In genomic region chr3:30173812-30174211, GRCm38 (mm10) we compare ENCODE assay signal across 21 mouse cellular contexts.
DNase-seq lines count a peak whose midpoint lies in the region; ATAC-seq and TF ChIP-seq lines count a peak whose summit lies in the region.
"Had no signal": no experiment of that assay in that cellular context is flagged by ENCODE, and none has a peak within 500 bp of the region (broad histone marks: within the 10 kb centered on the region; RNA-seq: fewer than 3 reads in every experiment).

No protein-coding gene starts in this region.

- H3K4me1 ChIP-seq in heart, adult 2 months (ENCODE audit: control insufficient read depth, insufficient read depth, low read length) = no peaks in the 10 kb centered on the region
- peaks cover 10% of the 10 kb centered on the region; the same call in 1 of the 2 replicates for H3K4me1 ChIP-seq in small intestine, adult 2 months (ENCODE audit: control insufficient read depth, insufficient read depth, insufficient read length, low read length)
- no peaks in the 10 kb centered on the region for H3K4me1 ChIP-seq in stomach, embryonic 16.5 days (ENCODE audit: control insufficient read depth, insufficient read depth, low read length)
- H3K4me1 ChIP-seq: embryonic facial prominence, embryonic 12.5 days; embryonic facial prominence, embryonic 15.5 days; hindbrain, embryonic 13.5 days had no signal

- intact Hi-C loops in heart, adult 2 months (cut with DNase I) = no loop called here
- intact Hi-C loops in gastrocnemius, adult 2 months (cut with DNase I) = no loop called here

- 74% methylated on average over 3 of the region's 3 CpGs for WGBS in heart, adult 2 months
- WGBS in small intestine, adult 2 months = 26% methylated on average over 3 of the region's 3 CpGs
- 50% methylated on average over 3 of the region's 3 CpGs for WGBS in stomach, embryonic 16.5 days

- TF ChIP-seq POLR2A in heart, adult 2 months (IDR thresholded peaks at IDR 0.05; ENCODE audit: insufficient read depth, low read depth, low read length) = no peak
- TF ChIP-seq POLR2A in small intestine, adult 2 months (IDR thresholded peaks at IDR 0.05; ENCODE audit: low read depth, low read length) = no peak

- no peak overlapping the region for H3K4me3 ChIP-seq in heart, adult 2 months
- no peak overlapping the region for H3K4me3 ChIP-seq in small intestine, adult 2 months (ENCODE audit: low read depth, low read length)
- H3K4me3 ChIP-seq in stomach, embryonic 16.5 days (replicated peaks; ENCODE audit: low read length) = no peak overlapping the region
- H3K4me3 ChIP-seq in gastrocnemius, adult 2 months = no peak overlapping the region
- H3K4me3 ChIP-seq: embryonic facial prominence, embryonic 12.5 days; embryonic facial prominence, embryonic 15.5 days; hindbrain, embryonic 13.5 days had no signal

- H3K27me3 ChIP-seq in heart, adult 2 months (ENCODE audit: control insufficient read depth, insufficient read depth, low read length) = no peaks in the 10 kb centered on the region
- no peaks in the 10 kb centered on the region for H3K27me3 ChIP-seq in small intestine, adult 2 months (ENCODE audit: control insufficient read depth, insufficient read depth, low read length)
- H3K27me3 ChIP-seq in stomach, embryonic 16.5 days (ENCODE audit: control insufficient read depth, insufficient read depth, low read length) = no peaks in the 10 kb centered on the region
- H3K27me3 ChIP-seq: embryonic facial prominence, embryonic 12.5 days; embryonic facial prominence, embryonic 15.5 days; hindbrain, embryonic 13.5 days had no signal

- peak; percentile 31 for DNase-seq in heart, adult 11 months
- DNase-seq in heart, adult 2 months = no peak
- DNase-seq in yolk sac, embryonic 10.5 days (ENCODE audit: low spot score) = no peak
- no peak for DNase-seq in gastrocnemius, adult 2 months
- no peak for DNase-seq in spleen, adult 12 weeks (ENCODE audit: low spot score)
- DNase-seq: adrenal gland, postnatal 10 days; cerebellum, adult 11 months; cerebellum, adult 2 months; cerebellum, adult 9-11 months; cerebellum, postnatal 25 days; forebrain, postnatal 0 days; gastrocnemius, postnatal 25 days had no signal

- peak; percentile 37; the same call in 1 of the 2 replicates for ATAC-seq in stomach, embryonic 16.5 days (ENCODE audit: insufficient read depth, low FRiP score)
- ATAC-seq: forebrain, embryonic 14.5 days; forebrain, postnatal 0 days; hindbrain, embryonic 16.5 days; Patski had no signal

- H3K9ac ChIP-seq in heart, adult 2 months (ENCODE audit: low read depth, low read length) = no peak overlapping the region
- H3K9ac ChIP-seq in stomach, embryonic 16.5 days (ENCODE audit: low read length) = no peak overlapping the region
- H3K9ac ChIP-seq: embryonic facial prominence, embryonic 12.5 days; embryonic facial prominence, embryonic 15.5 days; forebrain, postnatal 0 days; hindbrain, embryonic 13.5 days had no signal

- TF ChIP-seq CTCF in heart, adult 2 months (IDR thresholded peaks at IDR 0.05) = no peak
- no peak for TF ChIP-seq CTCF in small intestine, adult 2 months (IDR thresholded peaks at IDR 0.05; ENCODE audit: extremely low read depth, insufficient read length, insufficient replicate concordance, low read depth, low read length)
- no peak for TF ChIP-seq CTCF in gastrocnemius, adult 2 months (IDR thresholded peaks at IDR 0.05)

- H3K36me3 ChIP-seq in heart, adult 2 months (ENCODE audit: control insufficient read depth, insufficient read depth, low read length) = no peaks in the 10 kb centered on the region
- H3K36me3 ChIP-seq in small intestine, adult 2 months (ENCODE audit: control insufficient read depth, insufficient read depth, low read length) = no peaks in the 10 kb centered on the region
- H3K36me3 ChIP-seq in stomach, embryonic 16.5 days (ENCODE audit: control insufficient read depth, insufficient read depth, low read length) = no peaks in the 10 kb centered on the region
- H3K36me3 ChIP-seq: embryonic facial prominence, embryonic 12.5 days; embryonic facial prominence, embryonic 15.5 days; hindbrain, embryonic 13.5 days had no signal

- H3K9me3 ChIP-seq in stomach, embryonic 16.5 days (replicated peaks; ENCODE audit: control insufficient read depth, low read length) = 0 out of 2 replicates have a peak, but pooled peaks cover 3% of the 10 kb centered on the region
- H3K9me3 ChIP-seq: embryonic facial prominence, embryonic 12.5 days; embryonic facial prominence, embryonic 15.5 days; hindbrain, embryonic 13.5 days had no signal

- no peaks in the 10 kb centered on the region for H3K79me2 ChIP-seq in heart, adult 2 months (replicated peaks; ENCODE audit: control insufficient read depth, insufficient read depth, low read length)

- H3K27ac ChIP-seq in heart, adult 2 months = no peak overlapping the region
- H3K27ac ChIP-seq in small intestine, adult 2 months (ENCODE audit: insufficient read depth, low read depth, low read length) = peak overlapping the region; percentile 48
- no peak overlapping the region for H3K27ac ChIP-seq in stomach, embryonic 16.5 days (ENCODE audit: low read length)
- H3K27ac ChIP-seq in gastrocnemius, adult 2 months = no peak overlapping the region
- H3K27ac ChIP-seq: embryonic facial prominence, embryonic 12.5 days; embryonic facial prominence, embryonic 15.5 days; hindbrain, embryonic 13.5 days had no signal

- TF ChIP-seq EP300 in heart, adult 2 months (IDR thresholded peaks at IDR 0.05; ENCODE audit: insufficient read depth, low read depth, low read length) = no peak

- no peak overlapping the region for H3K4me2 ChIP-seq in stomach, embryonic 16.5 days (ENCODE audit: low read depth, low read length)
- H3K4me2 ChIP-seq: embryonic facial prominence, embryonic 12.5 days; embryonic facial prominence, embryonic 15.5 days; heart, embryonic 11.5 days; hindbrain, embryonic 13.5 days had no signal
